Mouse (Mus musculus) CH12.LX (cell line): ENCODE data around the gene Hoxb1.

ENCODE experiments used
- HCFC1 ChIP-seq: IDR thresholded peaks from 2 replicates; pipeline ENCODE4 v1.6.1; 2012; ENCODE audit warnings: low read depth, mild to moderate bottlenecking, inconsistent platforms, low read length, improper control_type of control experiment
- JUND ChIP-seq: conservative IDR thresholded peaks from 2 replicates; pipeline ENCODE4 v1.6.1; 2011; ENCODE audit warnings: low read depth, low read length, improper control_type of control experiment
- MYC ChIP-seq: IDR thresholded peaks from 2 replicates; pipeline ENCODE4 v1.6.1; 2011; ENCODE audit warnings: low read depth, mild to moderate bottlenecking, improper control_type of control experiment, low read length
- POLR2A ChIP-seq: IDR thresholded peaks from 2 replicates; pipeline ENCODE4 v1.6.1; 2011; ENCODE audit warnings: low read depth, mild to moderate bottlenecking, improper control_type of control experiment, low read length
- POLR2AphosphoS2 ChIP-seq: IDR thresholded peaks from 2 replicates; pipeline ENCODE4 v1.6.1; 2011; ENCODE audit warnings: low read depth, low read length, improper control_type of control experiment

GRCm38 (mm10) chr11:96352691-96353521 is 12.6 kb upstream of the Hoxb1 start:
- TF ChIP-seq HCFC1 (no peak), MYC (no peak), POLR2AphosphoS2 (no peak), JUND (no peak), POLR2A (no peak)
